Mouse (Mus musculus): ENCODE measurements around the gene Cyp4f14.
"Not testable (repeated sequence)": the region's sequence is repeated elsewhere in the genome, so short reads cannot be mapped to it uniquely, and the experiment has no call there.

The Cyp4f14 gene

GRCm38 (mm10) chr17:32891239-32892180 lies 25.6 kb downstream of the Cyp4f14 start, which contains the start of gene Zfp870:
Gene Zfp870, minus strand, starts transcription at chr17:32891642.
- peak; percentile 95 for DNase-seq (ENCODE audit: low spot score)

DNA sequence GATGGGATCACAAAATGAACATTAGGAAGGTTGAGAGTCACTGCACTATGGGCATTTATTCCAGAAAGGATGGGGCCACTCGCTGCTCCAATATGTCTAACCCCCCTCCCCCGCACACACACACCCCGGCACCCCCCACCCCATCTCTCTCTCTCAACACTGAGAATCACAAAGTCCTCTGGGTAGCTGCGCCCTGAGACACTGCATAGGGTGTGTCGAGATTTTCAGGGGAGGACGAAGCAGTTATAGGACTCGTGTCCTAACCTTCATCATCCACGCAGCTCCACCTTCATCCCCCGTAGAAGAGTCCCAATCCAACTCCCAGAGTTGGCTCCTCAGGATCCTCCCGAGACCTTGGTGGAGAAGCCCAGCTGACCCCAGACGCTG lies 26.3 kb downstream of the Cyp4f14 start:
- DNase-seq (ENCODE audit: low spot score), result no peak

- DNase-seq (ENCODE audit: low spot score), result no peak
These were observed 27.5 kb downstream of the Cyp4f14 start for GRCm38 (mm10) chr17:32889611-32890010.

DNA sequence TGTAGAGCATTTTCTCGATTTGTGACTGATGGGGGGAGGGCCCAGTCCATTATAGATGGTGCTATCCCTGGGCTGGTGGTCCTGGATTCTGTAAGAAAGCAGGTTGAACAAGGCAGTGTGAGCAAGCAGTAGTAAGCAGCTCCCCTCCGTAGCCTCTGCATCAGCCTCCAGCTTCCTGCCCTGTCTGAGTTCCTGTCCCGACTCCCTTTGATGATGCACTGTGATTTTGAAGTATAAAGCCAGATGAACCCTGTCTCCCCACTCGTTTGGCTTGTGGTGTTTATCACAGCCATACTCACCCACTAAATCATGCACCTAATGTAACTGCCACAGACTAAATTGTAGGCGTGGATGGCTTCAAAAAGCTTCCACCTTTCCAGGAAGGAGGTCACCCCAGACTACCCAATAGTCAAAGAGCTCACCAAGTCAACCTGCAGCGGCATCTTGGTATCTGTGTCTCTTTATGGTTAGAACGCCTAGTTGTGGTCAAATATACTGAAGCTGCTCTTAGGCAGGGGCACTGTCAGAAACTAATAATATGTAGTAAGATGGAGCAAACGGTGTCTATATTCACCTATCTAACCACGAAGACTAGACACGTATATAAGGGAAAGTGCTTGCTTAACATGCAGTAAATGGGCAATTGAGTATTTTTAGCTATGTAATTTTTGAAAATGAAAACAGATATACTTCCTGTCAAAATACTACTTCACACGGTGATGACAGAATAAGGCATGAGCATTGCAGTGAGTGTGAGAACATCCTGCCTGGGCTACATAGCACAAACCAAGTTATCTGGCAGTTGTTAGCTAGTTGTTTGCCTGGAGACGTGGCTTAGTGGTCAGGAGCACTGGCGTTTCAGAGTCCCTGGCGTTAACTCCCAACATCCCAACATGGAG lies 36.6 kb downstream of the Cyp4f14 start:
- no peak for DNase-seq (ENCODE audit: low spot score)

DNA sequence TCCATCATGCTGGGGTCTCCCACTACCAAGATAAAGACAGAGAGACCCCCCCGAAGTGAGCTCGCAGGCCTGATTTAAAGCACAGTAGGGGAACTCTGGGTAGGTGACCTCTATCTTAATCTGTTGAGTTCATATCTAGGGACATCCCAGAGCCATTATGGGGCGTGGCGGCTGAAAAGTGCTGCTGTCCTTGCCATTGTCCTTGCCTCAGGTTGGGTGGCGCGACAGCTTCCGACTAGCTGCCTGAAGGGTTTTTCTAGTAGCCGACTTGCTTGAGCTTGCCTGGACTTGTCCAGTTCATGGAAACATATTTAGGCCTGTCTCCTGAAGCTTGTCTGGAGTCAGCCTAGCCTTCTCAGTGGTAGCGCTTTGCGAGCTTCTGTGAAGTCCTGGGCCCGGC lies 38.4 kb downstream of the Cyp4f14 start:
- DNase-seq (ENCODE audit: low spot score), result no peak

DNA sequence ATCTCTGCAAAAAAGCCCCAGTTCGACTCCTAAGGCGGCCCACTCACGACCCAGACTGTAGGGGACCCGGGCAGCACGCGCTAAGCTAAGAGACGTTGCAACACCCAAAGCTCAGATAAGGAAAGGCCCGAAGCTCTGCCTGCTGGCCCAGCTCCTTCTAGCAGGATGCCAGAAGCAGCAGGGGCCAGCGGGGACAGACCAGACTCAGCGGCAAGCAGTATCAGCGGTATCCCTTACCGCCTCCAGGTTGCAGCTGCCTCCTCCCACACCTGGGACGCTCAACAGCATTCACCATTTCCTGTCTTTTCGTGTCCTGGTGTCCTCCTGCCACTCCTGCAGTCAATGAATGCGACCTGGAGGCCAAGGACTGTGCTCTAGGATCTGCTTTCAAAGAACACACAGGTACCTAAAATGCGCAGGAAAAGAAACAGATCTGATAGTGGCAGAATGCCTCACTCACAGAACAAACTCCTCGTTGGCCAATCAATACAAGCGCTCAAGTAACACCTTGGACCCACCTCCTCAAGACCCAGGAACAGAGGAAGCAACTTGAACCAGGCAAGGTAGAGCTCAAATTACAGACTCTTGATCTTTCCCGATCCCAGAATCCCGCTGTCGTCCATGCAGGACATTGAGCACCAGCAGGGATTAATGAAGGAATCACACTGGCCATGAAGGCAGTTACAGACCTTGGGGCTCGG lies 39.5 kb downstream of the Cyp4f14 start:
- DNase-seq (ENCODE audit: low spot score), result peak; percentile 27

GRCm38 (mm10) chr17:32872696-32873095 lies 44.4 kb downstream of the Cyp4f14 start:
- no peak for DNase-seq (ENCODE audit: low spot score)

DNA sequence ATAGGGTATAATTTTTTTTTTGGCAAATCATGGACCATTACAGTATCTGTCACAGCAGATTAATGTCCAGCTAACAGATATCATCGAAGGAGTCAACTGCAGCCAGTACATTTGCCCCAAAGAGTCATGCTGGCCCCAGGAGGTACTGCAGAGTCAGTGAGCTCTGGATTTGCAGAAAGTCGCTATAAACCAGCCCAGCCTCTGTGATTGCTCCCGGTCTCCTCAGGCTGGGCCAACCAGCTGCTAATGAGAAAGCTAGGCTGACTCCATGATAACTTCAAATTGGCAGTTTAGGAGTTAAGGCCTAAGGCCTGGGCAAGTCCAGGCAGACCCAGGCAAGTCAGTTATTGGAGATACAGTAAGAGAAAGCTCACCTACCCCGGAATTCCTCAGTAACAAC lies 45.1 kb downstream of the Cyp4f14 start:
- no peak for DNase-seq (ENCODE audit: low spot score)

GRCm38 (mm10) chr17:32871483-32871882 lies 45.7 kb downstream of the Cyp4f14 start:
- DNase-seq (ENCODE audit: low spot score), result no peak

DNA sequence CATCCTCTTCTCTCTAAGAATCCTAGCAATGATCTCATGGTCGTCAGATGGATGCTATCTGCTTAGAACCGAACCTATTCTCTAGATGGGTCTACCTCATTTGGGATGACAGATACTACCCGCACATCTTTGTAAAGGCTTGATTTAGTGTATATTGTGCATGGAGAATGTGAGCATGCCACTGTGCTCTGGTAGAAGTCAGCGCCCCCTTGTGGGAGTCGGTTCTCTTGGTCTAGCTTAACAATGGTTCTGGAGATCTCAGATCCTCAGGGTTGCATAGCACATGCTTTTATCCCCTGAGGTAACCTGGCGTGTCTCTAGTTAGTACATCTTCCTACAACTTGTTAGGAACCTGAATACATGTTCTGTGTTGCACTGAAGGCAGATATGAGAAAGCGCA lies 49.9 kb downstream of the Cyp4f14 start:
- not testable (repeated sequence) for DNase-seq (ENCODE audit: low spot score)

DNA sequence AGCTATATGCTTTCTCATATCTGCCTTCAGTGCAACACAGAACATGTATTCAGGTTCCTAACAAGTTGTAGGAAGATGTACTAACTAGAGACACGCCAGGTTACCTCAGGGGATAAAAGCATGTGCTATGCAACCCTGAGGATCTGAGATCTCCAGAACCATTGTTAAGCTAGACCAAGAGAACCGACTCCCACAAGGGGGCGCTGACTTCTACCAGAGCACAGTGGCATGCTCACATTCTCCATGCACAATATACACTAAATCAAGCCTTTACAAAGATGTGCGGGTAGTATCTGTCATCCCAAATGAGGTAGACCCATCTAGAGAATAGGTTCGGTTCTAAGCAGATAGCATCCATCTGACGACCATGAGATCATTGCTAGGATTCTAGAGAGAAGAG lies 60.4 kb downstream of the Cyp4f14 start:
- DNase-seq (ENCODE audit: low spot score), result not testable (repeated sequence)

All from embryo, embryonic 10 days (tissue).